Mouse (Mus musculus) limb, embryonic 10.5 days (tissue): ENCODE measurements around the gene Fgfr2. TPM values are rescaled to one million over a fixed set of nuclear protein-coding genes. Genes with fewer than 3 reads are reported as not detected.
A peak's percentile ranks its signal among the peaks of the same experiment; 100 is the strongest.

ENCODE experiments used
- DNase-seq: peaks from one replicate; pipeline ENCODE4 v3.0.0-alpha.2; 2017; ENCODE audit warnings: low spot score
- H3K27ac ChIP-seq: fragments of 300-500 bp; sonication (generic); 2 replicates; pipeline ENCODE4 v1.5.1; 2016; ENCODE audit warnings: mild to moderate bottlenecking
- H3K27me3 ChIP-seq: fragments of 300-500 bp; sonication (generic); 2 replicates; pipeline ENCODE4 v1.6.1; 2016; ENCODE audit warnings: low read depth, mild to moderate bottlenecking; ENCODE audit not compliant: poor library complexity, severe bottlenecking
- H3K36me3 ChIP-seq: fragments of 300-500 bp; sonication (generic); 2 replicates; pipeline ENCODE4 v1.6.1; 2016; ENCODE audit warnings: mild to moderate bottlenecking, moderate library complexity
- H3K4me1 ChIP-seq: fragments of 300-500 bp; sonication (generic); 2 replicates; pipeline ENCODE4 v1.6.1; 2016
- H3K4me3 ChIP-seq: fragments of 300-500 bp; sonication (generic); 2 replicates; pipeline ENCODE4 v1.5.1; 2016; ENCODE audit warnings: mild to moderate bottlenecking, moderate library complexity
- H3K9me3 ChIP-seq: fragments of 300-500 bp; sonication (generic); replicated peaks from 2 replicates; pipeline ENCODE4 v1.6.1; 2016; ENCODE audit warnings: mild to moderate bottlenecking
- WGBS: fragments of 180-500 bp; shearing (Covaris S2); methylation state at CpG from one replicate; pipeline ENCODE4 v1.1.7; 2016; 5-methylcytosine and 5-hydroxymethylcytosine counted together
- polyA plus RNA-seq: library from polyadenylated mRNA; unstranded; fragments of >200 nt; fragmentation: Nextera tagmentation; extraction: Ambion mirVana; gene quantifications from 2 replicates; pipeline ENCODE4 v1.2.1, GENCODE M21; 2016

Gene Fgfr2
- polyA plus RNA-seq, 1 experiment from 2014 or later: 64.4 TPM

- no peaks in the 10 kb centered on the region for H3K36me3 ChIP-seq
- no peaks in the 10 kb centered on the region for H3K9me3 ChIP-seq
- peaks cover 21% of the 10 kb centered on the region; the same call in 1 of the 2 replicates for H3K4me1 ChIP-seq
- H3K27ac ChIP-seq: peak within 1 kb of the TSS; percentile 92
- under 1% methylated on average over 111 of the region's 114 CpGs for WGBS
- DNase-seq: peak; percentile 95
- peak within 1 kb of the TSS; percentile 88 for H3K4me3 ChIP-seq
- H3K27me3 ChIP-seq: peaks cover 4% of the 10 kb centered on the region; the same call in 1 of the 2 replicates
Observed at GRCm38 (mm10) chr7:130865613-130866591, 2257.2 kb downstream of the Fgfr2 start, which contains the start of gene Plekha1. Gene Plekha1, plus strand, starts transcription at chr7:130865756.

- 83% methylated on average over 7 of the region's 7 CpGs for whole genome bisulfite sequencing
- peaks cover 4% of the 10 kb centered on the region; the same call in 1 of the 2 replicates for H3K27me3 ChIP-seq
- H3K4me3 ChIP-seq: no peak overlapping the region
- H3K27ac ChIP-seq: no peak overlapping the region
- H3K9me3 ChIP-seq: no peaks in the 10 kb centered on the region
- DNase-seq: no peak
- no peaks in the 10 kb centered on the region for H3K36me3 ChIP-seq
- H3K4me1 ChIP-seq: peaks cover 26% of the 10 kb centered on the region; the same call in 1 of the 2 replicates
Observed at GRCm38 (mm10) chr7:130864711-130865110, 2258.4 kb downstream of the Fgfr2 start.

- no peaks in the 10 kb centered on the region for H3K36me3 ChIP-seq
- H3K27me3 ChIP-seq: peaks cover 4% of the 10 kb centered on the region; the same call in 1 of the 2 replicates
- no peak for DNase-seq
- peaks cover 26% of the 10 kb centered on the region; the same call in 1 of the 2 replicates for H3K4me1 ChIP-seq
- H3K9me3 ChIP-seq: no peaks in the 10 kb centered on the region
- 39% methylated on average over 1 of the region's 1 CpGs for WGBS
- no peak overlapping the region for H3K4me3 ChIP-seq
- no peak overlapping the region for H3K27ac ChIP-seq
Observed at GRCm38 (mm10) chr7:130862501-130862900, 2260.6 kb downstream of the Fgfr2 start.

- WGBS: 69% methylated on average over 11 of the region's 11 CpGs
- Histone ChIP-seq H3K27ac (peak overlapping the region; percentile 12; the same call in 1 of the 2 replicates), H3K4me3 (no peak overlapping the region), H3K4me1 (peaks cover 17% of the 10 kb centered on the region; the same call in 1 of the 2 replicates), H3K36me3 (no peaks in the 10 kb centered on the region), H3K27me3 (peaks cover 4% of the 10 kb centered on the region; the same call in 1 of the 2 replicates), H3K9me3 (no peaks in the 10 kb centered on the region)
- DNase-seq: no peak
Observed at GRCm38 (mm10) chr7:130860721-130861142, 2262.4 kb downstream of the Fgfr2 start.

GRCm38 (mm10) chr7:130859926-130860325 is 2263.2 kb downstream of the Fgfr2 start:
- no peak overlapping the region for H3K27ac ChIP-seq
- DNase-seq: no peak
- peaks cover 17% of the 10 kb centered on the region; the same call in 1 of the 2 replicates for H3K4me1 ChIP-seq
- peaks cover 4% of the 10 kb centered on the region; the same call in 1 of the 2 replicates for H3K27me3 ChIP-seq
- H3K4me3 ChIP-seq: no peak overlapping the region
- H3K9me3 ChIP-seq: no peaks in the 10 kb centered on the region
- H3K36me3 ChIP-seq: no peaks in the 10 kb centered on the region
- 33% methylated on average over 4 of the region's 5 CpGs for WGBS

GRCm38 (mm10) chr7:130857973-130858372 is 2265.2 kb downstream of the Fgfr2 start:
- peaks cover 17% of the 10 kb centered on the region; the same call in 1 of the 2 replicates for H3K4me1 ChIP-seq
- no peak for DNase-seq
- H3K4me3 ChIP-seq: no peak overlapping the region
- no peaks in the 10 kb centered on the region for H3K27me3 ChIP-seq
- WGBS: 82% methylated on average over 6 of the region's 6 CpGs
- H3K9me3 ChIP-seq: no peaks in the 10 kb centered on the region
- no peak overlapping the region for H3K27ac ChIP-seq
- no peaks in the 10 kb centered on the region for H3K36me3 ChIP-seq

- Histone ChIP-seq H3K9me3 (no peaks in the 10 kb centered on the region), H3K27ac (no peak overlapping the region), H3K4me3 (no peak overlapping the region), H3K27me3 (no peaks in the 10 kb centered on the region), H3K36me3 (no peaks in the 10 kb centered on the region), H3K4me1 (peaks cover 3% of the 10 kb centered on the region; the same call in 1 of the 2 replicates)
- no peak for DNase-seq
- 44% methylated on average over 3 of the region's 3 CpGs for WGBS
Observed at GRCm38 (mm10) chr7:130855681-130856080, 2267.5 kb downstream of the Fgfr2 start.

- 87% methylated on average over 4 of the region's 4 CpGs for WGBS
- no peaks in the 10 kb centered on the region for H3K36me3 ChIP-seq
- H3K9me3 ChIP-seq: no peaks in the 10 kb centered on the region
- H3K4me3 ChIP-seq: no peak overlapping the region
- no peak for DNase-seq
- no peak overlapping the region for H3K27ac ChIP-seq
- no peaks in the 10 kb centered on the region for H3K27me3 ChIP-seq
- no peaks in the 10 kb centered on the region for H3K4me1 ChIP-seq
Observed at GRCm38 (mm10) chr7:130854684-130855292, 2268.4 kb downstream of the Fgfr2 start.

- Histone ChIP-seq H3K4me3 (no peak overlapping the region), H3K4me1 (no peaks in the 10 kb centered on the region), H3K27me3 (no peaks in the 10 kb centered on the region), H3K27ac (no peak overlapping the region), H3K9me3 (no peaks in the 10 kb centered on the region), H3K36me3 (no peaks in the 10 kb centered on the region)
- no peak for DNase-seq
- 86% methylated on average over 17 of the region's 17 CpGs for WGBS
Observed at GRCm38 (mm10) chr7:130847164-130847718, 2275.9 kb downstream of the Fgfr2 start.

- WGBS: 93% methylated on average over 12 of the region's 12 CpGs
- Histone ChIP-seq H3K27me3 (peaks cover 9% of the 10 kb centered on the region; the same call in 1 of the 2 replicates), H3K4me3 (no peak overlapping the region), H3K36me3 (no peaks in the 10 kb centered on the region), H3K9me3 (no peaks in the 10 kb centered on the region), H3K27ac (no peak overlapping the region), H3K4me1 (peaks cover 28% of the 10 kb centered on the region)
- no peak for DNase-seq
Observed at GRCm38 (mm10) chr7:130839380-130840100, 2283.6 kb downstream of the Fgfr2 start.

GRCm38 (mm10) chr7:130838658-130839025 is 2284.5 kb downstream of the Fgfr2 start:
- Histone ChIP-seq H3K36me3 (no peaks in the 10 kb centered on the region), H3K4me3 (no peak overlapping the region), H3K27me3 (peaks cover 18% of the 10 kb centered on the region), H3K27ac (no peak overlapping the region), H3K4me1 (peaks cover 28% of the 10 kb centered on the region), H3K9me3 (no peaks in the 10 kb centered on the region)
- WGBS: 93% methylated on average over 3 of the region's 3 CpGs
- DNase-seq: no peak
